Mouse (Mus musculus): ENCODE measurements around the gene Fes. TPM values are rescaled to one million over a fixed set of nuclear protein-coding genes. Genes with fewer than 3 reads are reported as not detected.

Fes gene
- total and polyA plus RNA-seq, 2 experiments, result 4.6 to 9.6 TPM

GRCm38 (mm10) chr7:80403551-80403950 lies 15.8 kb upstream of the Fes start:
- Histone ChIP-seq H3K9ac (ENCODE audit: low read depth, low read length) (peak overlapping the region; percentile 19), H3K27ac (replicated peaks; ENCODE audit: insufficient read depth, low read depth, low read length) (peak overlapping the region; percentile 93), H3K27me3 (ENCODE audit: control insufficient read depth, insufficient read depth, low read length) (no peaks in the 10 kb centered on the region), H3K4me3 (ENCODE audit: insufficient read depth, low read depth, low read length) (peak overlapping the region; percentile 66; the same call in 1 of the 2 replicates), H3K36me3 (ENCODE audit: control insufficient read depth, insufficient read depth, low read length) (no peaks in the 10 kb centered on the region), H3K4me1 (ENCODE audit: control insufficient read depth, insufficient read depth, low read length) (peaks cover 13% of the 10 kb centered on the region), H3K79me2 (ENCODE audit: control insufficient read depth, insufficient read depth, low read length) (peaks cover 17% of the 10 kb centered on the region)
- TF ChIP-seq POLR2A (IDR thresholded peaks at IDR 0.05; ENCODE audit: extremely low read depth, insufficient read depth, low read length) (no peak), CTCF (IDR thresholded peaks at IDR 0.05; ENCODE audit: low read depth, low read length) (no peak)
- peak; percentile 81 for DNase-seq (ENCODE audit: extremely low read depth, low read depth, low spot score)
- WGBS, result 5% methylated on average over 9 of the region's 9 CpGs

GRCm38 (mm10) chr7:80402651-80403321 lies 15.0 kb upstream of the Fes start:
- DNase-seq (ENCODE audit: extremely low read depth, low read depth, low spot score), result no peak

GRCm38 (mm10) chr7:80401860-80402641 lies 14.3 kb upstream of the Fes start:
- peaks cover 12% of the 10 kb centered on the region for H3K36me3 ChIP-seq (ENCODE audit: control insufficient read depth, insufficient read depth, low read length)
- H3K79me2 ChIP-seq (ENCODE audit: control insufficient read depth, insufficient read depth, low read length), result peaks cover 24% of the 10 kb centered on the region
- TF ChIP-seq POLR2A (IDR thresholded peaks at IDR 0.05; ENCODE audit: extremely low read depth, insufficient read depth, low read length) (peak; percentile 94), CTCF (IDR thresholded peaks at IDR 0.05; ENCODE audit: low read depth, low read length) (no peak)
- H3K4me3 ChIP-seq (ENCODE audit: insufficient read depth, low read depth, low read length), result peak overlapping the region; percentile 84
- H3K27ac ChIP-seq (replicated peaks; ENCODE audit: insufficient read depth, low read depth, low read length), result peak overlapping the region; percentile 98
- H3K9ac ChIP-seq (ENCODE audit: low read depth, low read length), result peak overlapping the region; percentile 98
- WGBS, result 2% methylated on average over 89 of the region's 102 CpGs
- H3K4me1 ChIP-seq (ENCODE audit: control insufficient read depth, insufficient read depth, low read length), result peaks cover 16% of the 10 kb centered on the region
- H3K27me3 ChIP-seq (ENCODE audit: control insufficient read depth, insufficient read depth, low read length), result no peaks in the 10 kb centered on the region
- no peak for DNase-seq (ENCODE audit: extremely low read depth, low read depth, low spot score)

More at GRCm38 (mm10) chr7:80402651-80403321, 15.0 kb upstream of the Fes start:
- H3K27ac ChIP-seq (replicated peaks; ENCODE audit: insufficient read depth, low read depth, low read length), result peak overlapping the region; percentile 98
- H3K79me2 ChIP-seq (ENCODE audit: control insufficient read depth, insufficient read depth, low read length), result peaks cover 24% of the 10 kb centered on the region
- no peaks in the 10 kb centered on the region for H3K27me3 ChIP-seq (ENCODE audit: control insufficient read depth, insufficient read depth, low read length)
- peaks cover 16% of the 10 kb centered on the region for H3K4me1 ChIP-seq (ENCODE audit: control insufficient read depth, insufficient read depth, low read length)
- H3K4me3 ChIP-seq (ENCODE audit: insufficient read depth, low read depth, low read length), result peak overlapping the region; percentile 84
- no peak for TF ChIP-seq CTCF (IDR thresholded peaks at IDR 0.05; ENCODE audit: low read depth, low read length)
- peak; percentile 48; the same call in 1 of the 2 replicates for TF ChIP-seq POLR2A (IDR thresholded peaks at IDR 0.05; ENCODE audit: extremely low read depth, insufficient read depth, low read length)
- peaks cover 5% of the 10 kb centered on the region for H3K36me3 ChIP-seq (ENCODE audit: control insufficient read depth, insufficient read depth, low read length)
- H3K9ac ChIP-seq (ENCODE audit: low read depth, low read length), result peak overlapping the region; percentile 98
- WGBS, result 14% methylated on average over 92 of the region's 92 CpGs

- Histone ChIP-seq H3K4me1 (ENCODE audit: control insufficient read depth, insufficient read depth, low read length) (peaks cover 16% of the 10 kb centered on the region), H3K4me3 (ENCODE audit: insufficient read depth, low read depth, low read length) (peak overlapping the region; percentile 84), H3K79me2 (ENCODE audit: control insufficient read depth, insufficient read depth, low read length) (peaks cover 24% of the 10 kb centered on the region), H3K27ac (replicated peaks; ENCODE audit: insufficient read depth, low read depth, low read length) (peak overlapping the region; percentile 98), H3K9ac (ENCODE audit: low read depth, low read length) (peak overlapping the region; percentile 98), H3K36me3 (ENCODE audit: control insufficient read depth, insufficient read depth, low read length) (peaks cover 17% of the 10 kb centered on the region), H3K27me3 (ENCODE audit: control insufficient read depth, insufficient read depth, low read length) (no peaks in the 10 kb centered on the region)
- TF ChIP-seq POLR2A (IDR thresholded peaks at IDR 0.05; ENCODE audit: extremely low read depth, insufficient read depth, low read length) (no peak), CTCF (IDR thresholded peaks at IDR 0.05; ENCODE audit: low read depth, low read length) (no peak)
- 6% methylated on average over 5 of the region's 5 CpGs for WGBS
- DNase-seq (ENCODE audit: extremely low read depth, low read depth, low spot score), result peak; percentile 86
Measured at GRCm38 (mm10) chr7:80401041-80401859, 13.5 kb upstream of the Fes start.

- Histone ChIP-seq H3K27me3 (ENCODE audit: control insufficient read depth, insufficient read depth, low read length) (no peaks in the 10 kb centered on the region), H3K36me3 (ENCODE audit: control insufficient read depth, insufficient read depth, low read length) (peaks cover 23% of the 10 kb centered on the region), H3K4me1 (ENCODE audit: control insufficient read depth, insufficient read depth, low read length) (peaks cover 16% of the 10 kb centered on the region), H3K9ac (ENCODE audit: low read depth, low read length) (peak overlapping the region; percentile 98), H3K79me2 (ENCODE audit: control insufficient read depth, insufficient read depth, low read length) (peaks cover 27% of the 10 kb centered on the region), H3K4me3 (ENCODE audit: insufficient read depth, low read depth, low read length) (peak overlapping the region; percentile 84), H3K27ac (replicated peaks; ENCODE audit: insufficient read depth, low read depth, low read length) (peak overlapping the region; percentile 98)
- DNase-seq (ENCODE audit: extremely low read depth, low read depth, low spot score), result peak; percentile 86
- no peak for TF ChIP-seq POLR2A (IDR thresholded peaks at IDR 0.05; ENCODE audit: extremely low read depth, insufficient read depth, low read length)
- 0 out of 2 replicates have a peak, but pooled peaks have one; percentile 5 for TF ChIP-seq CTCF (IDR thresholded peaks at IDR 0.05; ENCODE audit: low read depth, low read length)
- WGBS, result 20% methylated on average over 6 of the region's 6 CpGs
Measured at GRCm38 (mm10) chr7:80400571-80400970, 12.8 kb upstream of the Fes start.

All from liver, adult 2 months (tissue).